Mouse (Mus musculus): Measurements from ENCODE around the gene Rtl1.
A peak's percentile ranks its signal among the peaks of the same experiment; 100 is the strongest.

Rtl1 gene

GRCm38 (mm10) chr12:109560111-109560695 lies 39.9 kb downstream of the Rtl1 start:
- DNase-seq: no peak

- DNase-seq: no peak
Observed at GRCm38 (mm10) chr12:109558891-109559487, 41.1 kb downstream of the Rtl1 start.

- no peak for DNase-seq
Observed at GRCm38 (mm10) chr12:109558226-109558824, 41.8 kb downstream of the Rtl1 start.

GRCm38 (mm10) chr12:109555837-109556409 lies 44.2 kb downstream of the Rtl1 start:
- DNase-seq: no peak

GRCm38 (mm10) chr12:109553568-109553967 lies 46.6 kb downstream of the Rtl1 start:
- DNase-seq: no peak

- no peak for DNase-seq
Observed at GRCm38 (mm10) chr12:109552754-109553525, 47.2 kb downstream of the Rtl1 start.

GRCm38 (mm10) chr12:109551771-109552170 lies 48.4 kb downstream of the Rtl1 start:
- no peak for DNase-seq

GRCm38 (mm10) chr12:109547085-109547484 lies 53.0 kb downstream of the Rtl1 start:
- DNase-seq: no peak

- no peak for DNase-seq
Observed at GRCm38 (mm10) chr12:109545875-109546732, 54.0 kb downstream of the Rtl1 start.

- no peak for DNase-seq
Observed at GRCm38 (mm10) chr12:109543281-109543923, 56.7 kb downstream of the Rtl1 start.

- DNase-seq: peak; percentile 92
Observed at GRCm38 (mm10) chr12:109542635-109543249, 57.4 kb downstream of the Rtl1 start.

- no peak for DNase-seq
Observed at GRCm38 (mm10) chr12:109542011-109542410, 58.1 kb downstream of the Rtl1 start.

GRCm38 (mm10) chr12:109541540-109541899 lies 58.6 kb downstream of the Rtl1 start:
- no peak for DNase-seq

GRCm38 (mm10) chr12:109540739-109541539 lies 59.2 kb downstream of the Rtl1 start:
- peak; percentile 81 for DNase-seq

- no peak for DNase-seq
Observed at GRCm38 (mm10) chr12:109539950-109540349, 60.2 kb downstream of the Rtl1 start.

Data from right cerebral cortex, adult 18-20 months (tissue).